Mouse (Mus musculus): ENCODE data around the gene Gipc2. TPM values are rescaled to one million over a fixed set of nuclear protein-coding genes. Genes with fewer than 3 reads are reported as not detected.

The Gipc2 gene
- polyA plus RNA-seq, 1 experiment from 2014 or later: 3.4 TPM

- Histone ChIP-seq H3K27me3 (no peaks in the 10 kb centered on the region), H3K4me1 (replicated peaks) (no peaks in the 10 kb centered on the region), H3K36me3 (no peaks in the 10 kb centered on the region), H3K27ac (no peak overlapping the region), H3K9ac (replicated peaks) (no peak overlapping the region), H3K9me3 (no peaks in the 10 kb centered on the region), H3K4me2 (replicated peaks) (no peak overlapping the region), H3K4me3 (replicated peaks) (no peak overlapping the region)
- no peak for ATAC-seq
Observed at GRCm38 (mm10) chr3:152047914-152048313, 118.1 kb downstream of the Gipc2 start.

- Histone ChIP-seq H3K36me3 (no peaks in the 10 kb centered on the region), H3K27me3 (no peaks in the 10 kb centered on the region), H3K27ac (no peak overlapping the region), H3K4me1 (replicated peaks) (no peaks in the 10 kb centered on the region), H3K9ac (replicated peaks) (no peak overlapping the region), H3K4me3 (replicated peaks) (no peak overlapping the region), H3K9me3 (no peaks in the 10 kb centered on the region), H3K4me2 (replicated peaks) (no peak overlapping the region)
- no peak for ATAC-seq
- WGBS: 87% methylated on average over 3 of the region's 3 CpGs
Observed at GRCm38 (mm10) chr3:152046895-152047294, 119.1 kb downstream of the Gipc2 start.

Other genes with a start within 250 kb of the Gipc2 start
- 33.9 and 37.8 TPM in 2 replicates for gene Dnajb4, start 44.1 kb upstream of the Gipc2 start, polyA plus RNA-seq (2015; fragmentation: Nextera tagmentation; extraction: Ambion mirVana)
- 353 and 372 TPM in 2 replicates for gene Fubp1, start 44.2 kb upstream of the Gipc2 start, polyA plus RNA-seq (2015; fragmentation: Nextera tagmentation; extraction: Ambion mirVana)
- 1.9 and 2.8 TPM in 2 replicates for gene Nexn, start 100.1 kb upstream of the Gipc2 start, polyA plus RNA-seq (2015; fragmentation: Nextera tagmentation; extraction: Ambion mirVana)
- 18.1 TPM in 2 replicates for gene Miga1, start 174.2 kb upstream of the Gipc2 start, polyA plus RNA-seq (2015; fragmentation: Nextera tagmentation; extraction: Ambion mirVana)
- gene Usp33, start 180.2 kb upstream of the Gipc2 start, polyA plus RNA-seq (2015; fragmentation: Nextera tagmentation; extraction: Ambion mirVana): 79.1 and 85.8 TPM in 2 replicates
- 36.3 and 40.4 TPM in 2 replicates for gene Zzz3, start 229.2 kb upstream of the Gipc2 start, polyA plus RNA-seq (2015; fragmentation: Nextera tagmentation; extraction: Ambion mirVana)